Mouse (Mus musculus) B cell, adult 67 days (primary cell): ENCODE results near the gene Btnl6. TPM values are rescaled to one million over a fixed set of nuclear protein-coding genes. Genes with fewer than 3 reads are reported as not detected.

Experiments
- total RNA-seq, 2 experiments: library from RNA; stranded (reverse); gene quantifications; 4 replicates each; pipeline ENCODE4 v1.2.4; 2023

Gene Btnl6
- total RNA-seq: not detected

DNA sequence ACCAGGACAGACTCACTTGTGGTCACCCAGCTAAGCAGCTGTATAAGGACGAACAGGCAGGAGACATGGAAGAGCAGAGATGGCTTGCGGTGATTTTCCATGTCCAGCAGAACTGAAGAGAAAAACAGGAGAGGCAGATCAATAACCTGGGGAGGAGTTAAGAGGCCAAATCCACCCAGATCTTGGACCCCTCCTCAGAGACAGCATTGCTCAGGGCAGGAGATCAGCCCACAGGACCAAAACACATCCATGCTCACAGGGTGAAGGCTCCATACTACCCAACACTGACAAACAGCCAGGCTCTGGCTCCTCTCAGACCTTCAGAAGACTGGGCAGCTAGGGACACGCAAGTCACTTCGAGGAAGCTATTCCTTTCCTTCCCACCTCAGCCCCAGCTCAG lies at the start of gene Btnl6:
TSS of gene Btnl6 (minus strand) at position 101 of the 400 bp plus-strand sequence.

DNA sequence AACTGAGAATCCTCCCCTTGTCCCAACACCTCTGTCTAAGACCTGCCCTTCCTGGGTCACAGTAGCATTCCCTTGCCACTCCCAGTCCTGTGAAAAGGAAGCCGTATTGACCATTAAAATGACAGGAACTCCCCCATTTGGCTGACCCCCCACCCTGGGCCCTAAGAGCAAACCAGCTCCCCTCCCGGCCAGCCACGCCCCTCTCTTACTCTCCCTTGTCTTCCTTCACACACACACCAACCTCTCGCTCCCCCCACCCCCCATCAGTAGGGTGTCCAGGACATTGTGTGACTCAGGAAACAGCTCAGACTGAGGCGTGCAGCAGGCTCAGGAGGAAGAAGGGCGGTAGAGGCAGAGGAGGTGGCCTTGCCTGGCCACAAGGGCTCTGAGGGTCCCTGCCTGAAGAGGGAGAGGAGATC lies 46.9 kb upstream of the Btnl6 start, which contains the start of gene Notch4:
TSS of gene Notch4 (plus strand) at position 266 of the 419 bp plus-strand sequence.

DNA sequence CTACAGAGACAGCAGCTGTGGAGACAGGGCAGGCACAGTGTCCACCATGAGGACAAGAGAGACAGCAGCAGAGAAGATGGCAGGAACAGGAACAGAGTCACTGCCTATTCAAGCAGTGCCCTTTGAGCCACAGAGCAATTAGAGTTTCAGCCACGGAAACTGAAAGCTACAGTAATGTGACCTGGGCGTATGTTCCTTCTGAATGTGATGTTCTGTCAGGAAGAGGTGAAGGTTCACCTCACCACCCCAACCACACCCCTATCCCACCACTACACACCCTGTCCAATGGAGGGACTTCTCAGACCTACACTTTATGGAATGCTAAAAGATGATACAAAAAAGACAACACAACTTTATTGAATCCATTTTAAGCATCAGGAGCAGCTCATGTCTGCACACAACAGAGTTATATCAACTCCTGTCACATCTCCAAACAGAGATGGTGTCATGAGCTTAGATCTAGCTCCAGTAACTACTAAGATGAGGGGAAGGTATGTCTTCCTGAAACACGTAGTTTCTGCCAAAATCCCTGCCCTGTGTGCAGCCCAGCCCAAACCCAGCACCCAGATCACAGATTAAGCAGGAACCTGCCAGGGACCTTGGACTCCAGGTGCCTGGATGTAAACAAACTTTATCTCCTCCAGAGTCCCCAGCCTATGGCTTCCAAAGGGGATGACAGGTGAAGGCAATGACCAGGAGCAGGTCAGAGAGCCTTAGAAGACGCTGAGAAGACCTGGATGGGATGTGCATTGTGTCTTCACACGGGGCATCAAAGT lies 39.7 kb downstream of the Btnl6 start, which contains the start of gene Btnl4:
TSS of gene Btnl4 (minus strand) at position 81 of the 776 bp plus-strand sequence.

Other genes starting within 250 kb of the Btnl6 start
- gene H2-Aa, start 229.5 kb downstream of the Btnl6 start, total RNA-seq: 1,000 to 10,000 TPM; 4,632 to 4,642 TPM
- gene H2-Eb1, start 211.5 kb downstream of the Btnl6 start, total RNA-seq: 1,000 to 10,000 TPM; 3,437 to 3,484 TPM
- 10 to 100 TPM; 33.6 to 48.0 TPM for gene H2-Eb2, start 191.7 kb downstream of the Btnl6 start, total RNA-seq
- 10 to 100 TPM in 1 of 2 experiments, 1 to 10 TPM in 1; 9.3 to 12.5 TPM for gene Btnl2, start 162.5 kb downstream of the Btnl6 start, total RNA-seq
- gene Btnl1, start 140.2 kb downstream of the Btnl6 start, total RNA-seq: 1 to 10 TPM; 2.7 to 4.5 TPM
- gene BC051142, start 118.5 kb downstream of the Btnl6 start, total RNA-seq: 10 to 100 TPM; 14.3 to 15.6 TPM
- gene Btnl4, start 40.0 kb downstream of the Btnl6 start, total RNA-seq: not detected
- gene Notch4, start 46.9 kb upstream of the Btnl6 start, total RNA-seq: 1 to 10 TPM; 1.0 to 1.9 TPM
- 100 to 1,000 TPM; 132 to 134 TPM for gene Gpsm3, start 72.5 kb upstream of the Btnl6 start, total RNA-seq
- 10 to 100 TPM; 54.9 to 59.0 TPM for gene Pbx2, start 73.9 kb upstream of the Btnl6 start, total RNA-seq
- gene Ager, start 80.5 kb upstream of the Btnl6 start, total RNA-seq: 1 to 10 TPM; 5.3 to 5.8 TPM
- 10 to 100 TPM; 41.4 to 42.3 TPM for gene Rnf5, start 86.3 kb upstream of the Btnl6 start, total RNA-seq
- gene Agpat1, start 86.9 kb upstream of the Btnl6 start, total RNA-seq: 10 to 100 TPM; 67.5 to 72.5 TPM
- not detected for gene Egfl8, start 98.6 kb upstream of the Btnl6 start, total RNA-seq
- 1 to 10 TPM; 2.1 to 6.8 TPM for gene Ppt2, start 111.2 kb upstream of the Btnl6 start, total RNA-seq
- not detected for gene Prrt1, start 112.2 kb upstream of the Btnl6 start, total RNA-seq
- gene Fkbpl, start 127.4 kb upstream of the Btnl6 start, total RNA-seq: 1 to 10 TPM; 2.9 to 5.3 TPM
- 10 to 100 TPM; 81.4 to 84.7 TPM for gene Atf6b, start 129.8 kb upstream of the Btnl6 start, total RNA-seq
- gene Tnxb, start 153.2 kb upstream of the Btnl6 start, total RNA-seq: not detected
- gene C4b, start 226.5 kb upstream of the Btnl6 start, total RNA-seq: 1 to 10 TPM in 1 of 2 experiments, under 1 TPM in 1; 0.47 to 1.2 TPM